Mouse (Mus musculus) CD4-positive, CD25-positive, alpha-beta regulatory T cell, adult 2 months (primary cell): Measurements from ENCODE around the gene Llcfc1.
A peak's percentile ranks its signal among the peaks of the same experiment; 100 is the strongest.

Experiments used
- DNase-seq: peaks from one replicate; pipeline ENCODE4 v3.0.0-alpha.2; 2012; ENCODE audit warnings: low read depth, low spot score

Gene Llcfc1

DNA sequence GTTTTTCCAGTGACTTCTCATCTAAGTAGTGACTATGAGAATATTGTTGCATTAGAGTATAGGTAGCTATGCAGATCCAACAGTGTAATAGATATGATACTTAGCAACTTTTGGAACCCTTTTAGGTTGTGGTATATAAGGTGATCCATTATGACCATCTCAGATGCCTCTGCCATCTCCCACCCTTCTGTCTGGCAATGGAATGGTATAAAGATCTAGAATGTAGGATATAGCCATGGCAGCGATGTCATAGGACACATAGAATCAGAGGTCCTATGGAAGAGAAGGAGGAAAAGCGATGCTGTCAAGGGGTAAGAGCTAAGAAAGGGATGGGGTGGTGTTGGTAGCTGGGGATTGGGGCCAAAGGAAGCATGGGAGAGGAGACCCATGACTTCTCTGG is at the start of gene Llcfc1:
Llcfc1 (plus strand) TSS at position 301 of the 400 bp plus-strand sequence.
- DNase-seq: no peak

DNA sequence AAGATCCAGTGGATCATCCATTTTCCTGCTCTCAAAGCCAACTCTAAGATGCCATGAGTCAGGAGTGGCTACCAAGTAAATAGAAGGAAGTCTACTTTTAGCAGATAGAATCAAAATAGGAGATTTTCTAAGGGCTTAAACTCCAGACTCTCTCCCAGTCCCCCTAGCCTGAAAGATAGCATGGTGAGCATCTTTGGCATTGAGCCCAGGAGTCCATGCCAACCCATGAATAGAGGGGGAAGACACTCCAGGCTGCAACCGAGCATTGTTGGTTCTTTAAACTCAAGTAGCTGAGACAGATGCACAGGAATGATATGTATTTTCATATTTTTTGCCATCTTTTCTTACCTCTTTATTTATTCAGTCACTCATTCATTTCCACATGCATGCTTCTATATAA is 49.0 kb upstream of the Llcfc1 start:
- DNase-seq: no peak

GRCm38 (mm10) chr6:41636178-41636577 is 48.1 kb upstream of the Llcfc1 start, which contains the start of gene Trpv6:
Gene Trpv6, minus strand, starts transcription at chr6:41636405.
- DNase-seq: no peak

DNA sequence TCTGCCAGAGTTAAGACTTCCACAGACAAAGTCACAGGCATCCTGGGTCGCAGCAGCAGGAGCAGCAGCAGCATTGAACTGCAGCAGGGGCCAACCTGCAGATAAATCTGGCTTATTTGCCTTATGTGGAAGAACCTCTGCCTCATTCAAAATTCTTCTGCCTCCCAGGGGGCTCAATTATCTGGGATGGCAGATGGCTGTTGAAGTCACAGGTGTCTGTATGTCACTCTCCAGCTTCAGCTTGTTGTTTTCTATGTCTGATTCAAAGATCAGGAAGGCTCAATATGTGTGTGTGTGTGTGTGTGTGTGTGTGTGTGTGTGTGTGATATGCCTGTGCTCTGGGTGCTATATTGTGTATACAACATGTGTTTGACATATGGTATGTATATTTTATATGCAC is 46.8 kb upstream of the Llcfc1 start:
- DNase-seq: no peak

- DNase-seq: no peak
These were observed 46.2 kb upstream of the Llcfc1 start for GRCm38 (mm10) chr6:41637927-41638506.

DNA sequence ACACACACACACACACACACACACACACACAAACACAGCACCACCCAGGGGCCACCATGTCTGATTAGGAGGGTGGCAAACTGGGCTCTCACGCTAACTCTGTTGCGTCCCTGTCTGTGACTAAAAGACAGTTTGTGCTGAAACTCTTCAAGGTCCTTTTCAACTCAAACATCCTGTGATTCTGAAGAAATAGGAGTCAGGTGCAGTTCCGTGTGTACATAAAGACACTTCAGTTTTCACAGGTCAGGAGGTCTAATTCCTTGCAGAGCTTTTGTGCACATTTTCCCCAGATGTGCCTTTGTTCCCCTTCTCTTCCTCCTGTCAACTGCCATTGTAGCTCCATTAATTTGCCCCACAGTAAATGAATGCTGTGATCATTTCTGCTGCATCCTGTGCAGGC is 43.8 kb upstream of the Llcfc1 start:
- no peak for DNase-seq

GRCm38 (mm10) chr6:41641173-41641866 is 42.9 kb upstream of the Llcfc1 start:
- no peak for DNase-seq

GRCm38 (mm10) chr6:41642765-41643164 is 41.5 kb upstream of the Llcfc1 start:
- no peak for DNase-seq

- no peak for DNase-seq
These were observed 41.0 kb upstream of the Llcfc1 start for GRCm38 (mm10) chr6:41643227-41643626.

DNA sequence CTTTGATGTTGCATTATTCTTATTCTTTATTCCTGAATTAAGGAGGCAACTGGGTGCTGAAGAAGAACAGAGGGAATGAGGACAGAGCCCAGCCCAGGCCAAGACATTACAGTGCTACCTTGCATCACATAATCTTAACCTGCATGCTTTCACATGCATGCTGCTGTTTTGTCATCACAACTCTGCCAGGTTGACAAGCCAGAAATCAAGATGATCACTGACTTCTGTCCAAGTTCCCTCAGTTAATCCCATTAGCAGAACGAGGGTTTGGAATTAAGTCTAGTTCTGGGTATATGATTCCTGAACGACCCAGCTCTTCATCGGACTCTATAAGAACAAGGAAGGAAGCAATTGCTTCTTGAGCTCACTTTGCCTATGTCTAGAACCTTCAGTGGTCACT is 38.0 kb upstream of the Llcfc1 start:
- DNase-seq: no peak

DNA sequence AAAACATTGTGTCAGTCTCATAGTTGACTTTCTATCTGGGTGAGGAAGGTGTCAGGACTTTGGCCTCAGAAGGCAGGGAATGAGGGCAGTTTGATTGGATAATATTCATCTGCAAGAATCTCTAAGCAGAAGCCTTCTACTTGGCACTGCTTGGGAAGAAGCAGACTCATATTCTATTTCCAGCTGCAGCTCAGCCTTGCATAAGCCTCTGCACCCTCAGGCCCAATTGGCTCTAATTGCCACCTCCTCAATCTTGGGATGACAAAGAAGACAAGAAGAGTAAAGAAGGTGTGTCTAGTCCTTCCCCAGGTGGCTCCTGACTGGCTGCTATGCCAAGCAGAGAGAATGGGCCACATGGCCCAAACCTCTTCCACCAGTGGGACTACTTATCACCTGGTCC is 37.6 kb upstream of the Llcfc1 start:
- DNase-seq: no peak

DNA sequence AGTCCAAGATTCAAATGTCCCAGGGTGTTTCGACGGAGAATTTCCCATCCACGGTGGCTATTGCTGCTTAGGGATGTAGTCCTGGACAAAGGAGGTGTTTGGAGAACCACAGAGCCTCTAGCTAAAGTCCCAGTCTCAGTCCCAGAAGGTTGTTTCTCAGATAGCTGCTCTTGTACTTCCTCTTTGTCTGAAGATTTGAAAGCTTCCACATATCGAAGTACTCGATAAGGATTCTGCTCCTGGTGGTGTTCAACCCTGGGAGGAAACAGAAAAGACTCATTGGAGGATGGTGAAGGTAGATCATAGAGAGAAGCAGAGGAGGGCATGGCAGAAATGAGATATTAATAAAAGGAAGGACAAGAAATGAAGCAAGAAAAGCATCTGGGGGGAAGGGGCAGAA is 31.1 kb upstream of the Llcfc1 start:
- no peak for DNase-seq

- DNase-seq: peak; percentile 14
These were observed 29.6 kb upstream of the Llcfc1 start for GRCm38 (mm10) chr6:41654648-41655047.

- DNase-seq: no peak
These were observed 25.7 kb upstream of the Llcfc1 start for GRCm38 (mm10) chr6:41658487-41658886.

DNA sequence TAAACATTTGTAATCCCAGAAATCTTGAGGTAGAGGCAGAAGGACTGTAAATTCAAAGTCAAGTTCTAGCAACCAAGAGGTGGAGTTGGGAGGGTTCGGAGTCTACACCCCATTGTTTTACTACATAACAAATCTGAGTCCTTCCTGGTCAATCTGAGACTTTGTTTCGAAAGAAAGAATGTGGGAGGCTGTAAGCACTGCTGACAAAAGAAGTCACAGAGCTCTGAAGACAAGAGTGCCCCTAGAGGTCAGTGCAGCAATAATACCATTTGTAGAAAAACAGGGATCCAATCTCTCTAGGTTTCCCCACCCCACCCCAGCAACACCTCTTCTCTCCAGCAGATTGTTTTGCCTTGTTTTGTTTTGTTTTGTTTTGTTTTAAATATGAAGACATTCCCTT is 21.9 kb upstream of the Llcfc1 start:
- peak; percentile 62 for DNase-seq

DNA sequence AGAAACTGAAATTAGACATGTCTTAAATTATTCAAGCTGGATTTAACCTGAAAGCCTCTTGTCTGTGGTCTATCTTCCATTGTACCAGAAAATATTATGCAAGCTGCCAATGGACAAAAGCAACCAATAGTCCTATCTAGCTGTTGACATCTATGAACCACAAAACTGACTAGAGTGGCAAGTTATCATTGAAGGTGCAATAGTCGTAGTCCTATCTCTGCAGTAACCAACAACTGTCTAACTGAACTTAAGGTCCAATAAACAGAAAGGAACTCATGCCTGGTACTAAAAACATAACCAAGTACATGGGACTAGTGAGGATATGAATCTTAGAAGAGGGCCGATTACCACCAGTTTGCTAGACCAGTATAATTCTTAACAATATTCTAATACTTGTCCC is 7.7 kb upstream of the Llcfc1 start:
- no peak for DNase-seq

- DNase-seq: no peak
These were observed 3.6 kb upstream of the Llcfc1 start, which contains the start of gene Trpv5 for GRCm38 (mm10) chr6:41680669-41681068. Gene Trpv5, minus strand, starts transcription at chr6:41680769.

- DNase-seq: no peak
These were observed 2.6 kb upstream of the Llcfc1 start for GRCm38 (mm10) chr6:41681656-41682055.

DNA sequence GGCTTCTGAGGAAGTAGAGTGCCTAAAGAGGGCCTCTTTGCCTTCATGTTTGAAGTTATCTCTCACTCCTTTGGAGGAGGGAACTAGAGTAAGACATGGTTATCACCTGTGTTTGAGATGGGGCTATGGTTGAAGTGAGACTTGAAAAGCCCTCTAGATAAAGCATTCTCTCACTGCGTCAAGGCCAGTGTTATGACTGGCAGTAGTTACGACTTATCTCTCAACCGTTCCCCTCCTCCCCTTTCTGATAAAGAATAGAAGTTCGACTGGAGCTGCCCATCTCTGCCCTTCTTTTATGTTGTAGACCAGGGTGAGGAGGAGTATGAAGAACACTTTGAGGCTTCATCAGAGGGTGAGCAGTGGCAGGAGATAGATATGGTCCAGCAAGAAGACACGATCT is 680 bp downstream of the Llcfc1 start:
- DNase-seq: no peak

- DNase-seq: no peak
These were observed 1.4 kb downstream of the Llcfc1 start for GRCm38 (mm10) chr6:41685596-41685995.

DNA sequence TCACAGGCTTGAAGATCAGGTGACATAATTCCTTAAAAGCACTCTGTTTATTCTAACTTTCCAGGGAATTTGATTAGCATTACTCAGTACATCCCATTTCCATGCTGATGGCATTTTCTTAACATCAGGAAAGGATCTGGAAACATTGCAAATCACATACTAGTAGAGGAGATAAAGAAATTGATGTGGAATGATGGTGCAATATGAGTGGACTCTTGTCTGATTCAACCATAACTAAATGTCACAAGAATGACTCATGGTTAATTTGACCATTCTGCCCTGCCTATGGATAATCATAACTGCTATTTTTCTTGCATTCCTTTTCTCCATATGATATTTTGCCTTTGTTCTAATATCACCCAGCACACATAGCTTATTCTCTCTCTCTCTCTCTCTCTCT is 8.0 kb downstream of the Llcfc1 start:
- DNase-seq: no peak

- DNase-seq: no peak
These were observed 10.2 kb downstream of the Llcfc1 start for GRCm38 (mm10) chr6:41694407-41694806.

DNA sequence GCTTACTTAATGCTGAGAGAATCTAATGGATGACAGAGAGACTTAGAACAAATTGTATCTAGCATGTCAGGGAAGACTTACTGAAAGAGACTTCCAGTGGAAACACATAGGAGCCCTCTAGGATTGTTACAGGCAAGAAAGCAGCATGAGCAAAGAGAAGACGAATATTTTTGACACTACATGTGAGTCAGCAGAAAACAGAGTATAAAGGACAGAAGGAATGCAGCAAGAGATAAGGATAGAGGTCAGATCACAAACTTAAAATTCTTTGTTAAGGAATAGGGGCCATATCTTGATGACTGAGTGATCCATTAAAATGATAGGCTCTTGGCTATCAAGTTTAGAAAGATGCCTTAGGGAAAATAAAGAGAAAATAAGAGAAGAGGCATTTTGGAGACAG is 17.0 kb downstream of the Llcfc1 start:
- DNase-seq: no peak

DNA sequence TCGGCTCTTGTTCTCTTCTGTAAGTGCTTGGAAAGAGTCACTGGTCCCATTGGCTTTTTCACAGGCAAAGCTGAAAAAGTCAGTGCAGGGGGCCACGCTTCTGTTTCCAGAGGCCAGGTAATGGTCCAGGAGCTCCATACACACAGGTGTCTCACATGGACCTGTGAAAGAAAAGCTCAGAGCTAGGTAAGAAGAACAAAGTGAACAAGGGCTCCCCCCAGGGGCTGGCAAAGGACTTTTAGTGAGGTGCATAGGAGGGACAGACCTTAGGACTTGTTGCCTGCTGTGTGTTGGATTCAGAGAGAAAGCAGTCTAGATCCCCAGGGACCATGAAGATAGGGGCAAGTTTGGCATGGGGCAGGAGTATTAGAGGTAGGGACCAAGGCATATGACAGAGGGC is 18.7 kb downstream of the Llcfc1 start:
- peak; percentile 63 for DNase-seq
